Mouse (Mus musculus) CH12.LX (cell line): Measurements from ENCODE around the gene Zranb3. TPM values are rescaled to one million over a fixed set of nuclear protein-coding genes. Genes with fewer than 3 reads are reported as not detected.

ENCODE experiments used
- DNase-seq: peaks from one replicate; pipeline ENCODE4 v3.0.0-alpha.2; 2013; ENCODE audit errors: extremely low read depth
- H3K27ac ChIP-seq: 2 replicates; pipeline ENCODE4 v1.5.1; 2012; ENCODE audit warnings: low read depth, mild to moderate bottlenecking, control low read depth, moderate library complexity; ENCODE audit not compliant: insufficient read depth
- H3K27me3 ChIP-seq: replicated peaks from 2 replicates; pipeline ENCODE3; 2012; ENCODE audit warnings: inconsistent platforms
- H3K36me3 ChIP-seq, 2 experiments: replicated peaks in 1 of 2; 2 replicates each; pipeline versions ENCODE3 to v1.6.1; 2012; ENCODE audit warnings: inconsistent platforms in 1 of 2, low read length in 1 of 2, mild to moderate bottlenecking in 1 of 2, mixed read lengths in 1 of 2, moderate library complexity in 1 of 2; ENCODE audit not compliant: control insufficient read depth in 1 of 2, insufficient read depth in 1 of 2
- H3K4me1 ChIP-seq, 2 experiments: 2 replicates each; pipeline ENCODE4 v1.6.1; 2012; ENCODE audit warnings: inconsistent platforms in 1 of 2, moderate library complexity in 1 of 2; ENCODE audit not compliant: insufficient read depth in 2 of 2, control insufficient read depth in 1 of 2
- H3K4me2 ChIP-seq: 2 replicates; pipeline ENCODE4 v1.6.1; 2012; ENCODE audit warnings: low read depth, mild to moderate bottlenecking, control low read depth; ENCODE audit not compliant: poor library complexity, insufficient read depth, severe bottlenecking
- H3K4me3 ChIP-seq, 3 experiments: fragments of 150-350 bp in 1 of 3; sonication (generic) in 1 of 3; replicated peaks in 1 of 3; 2 replicates each; pipeline versions ENCODE3 to v1.5.1; 2011 to 2012; ENCODE audit warnings: low read depth in 2 of 3, low read length in 2 of 3, mild to moderate bottlenecking in 2 of 3, moderate library complexity in 2 of 3, control low read depth in 1 of 3, improper control_type of control experiment in 1 of 3, inconsistent platforms in 1 of 3, mixed read lengths in 1 of 3; ENCODE audit not compliant: poor library complexity in 1 of 3
- H3K79me2 ChIP-seq: replicated peaks from 2 replicates; pipeline ENCODE4 v1.6.1; 2012; ENCODE audit warnings: mild to moderate bottlenecking, moderate library complexity; ENCODE audit not compliant: control insufficient read depth, poor library complexity, insufficient read depth, severe bottlenecking; ENCODE audit errors: extremely low read depth
- H3K9ac ChIP-seq: 2 replicates; pipeline ENCODE4 v1.6.1; 2012; ENCODE audit warnings: low read depth, mild to moderate bottlenecking, control low read depth, moderate library complexity; ENCODE audit not compliant: insufficient read depth
- H3K9me3 ChIP-seq: replicated peaks from 2 replicates; pipeline ENCODE3; 2012; ENCODE audit warnings: low read length, inconsistent platforms, mixed read lengths
- CTCF ChIP-seq, 2 experiments: IDR thresholded peaks in 1 of 2; conservative IDR thresholded peaks in 1 of 2; 2 replicates each; pipeline ENCODE4 v1.5.1; 2011 to 2012; ENCODE audit warnings: low read depth in 2 of 2, low read length in 2 of 2, improper control_type of control experiment in 1 of 2, inconsistent platforms in 1 of 2, mild to moderate bottlenecking in 1 of 2, moderate library complexity in 1 of 2
- E2F4 ChIP-seq: IDR thresholded peaks from 2 replicates; pipeline ENCODE4 v1.6.1; 2011; ENCODE audit warnings: low read depth, low read length, improper control_type of control experiment; ENCODE audit not compliant: insufficient replicate concordance
- EP300 ChIP-seq: IDR thresholded peaks from 2 replicates; pipeline ENCODE4 v1.6.1; 2011; ENCODE audit warnings: low read length, improper control_type of control experiment
- HCFC1 ChIP-seq: IDR thresholded peaks from 2 replicates; pipeline ENCODE4 v1.6.1; 2012; ENCODE audit warnings: low read depth, mild to moderate bottlenecking, inconsistent platforms, low read length, improper control_type of control experiment
- IRF4 ChIP-seq: IDR thresholded peaks from 2 replicates; pipeline ENCODE4 v1.6.1; 2014; ENCODE audit warnings: low read depth, mild to moderate bottlenecking, inconsistent platforms, low read length, improper control_type of control experiment
- JUN ChIP-seq: IDR thresholded peaks from 2 replicates; pipeline ENCODE4 v1.6.1; 2011; ENCODE audit warnings: low read depth, mild to moderate bottlenecking, low read length, improper control_type of control experiment, moderate library complexity; ENCODE audit not compliant: insufficient read depth
- KAT2A ChIP-seq: IDR thresholded peaks from 2 replicates; pipeline ENCODE4 v1.6.1; 2012; ENCODE audit warnings: low read length, improper control_type of control experiment, inconsistent platforms; ENCODE audit not compliant: insufficient replicate concordance
- MAFK ChIP-seq: IDR thresholded peaks from 2 replicates; pipeline ENCODE4 v1.6.1; 2011; ENCODE audit warnings: low read length, improper control_type of control experiment; ENCODE audit not compliant: insufficient replicate concordance
- MAX ChIP-seq: IDR thresholded peaks from 2 replicates; pipeline ENCODE4 v1.6.1; 2011; ENCODE audit warnings: low read length, improper control_type of control experiment
- MAZ ChIP-seq: IDR thresholded peaks from 2 replicates; pipeline ENCODE4 v1.6.1; 2012; ENCODE audit warnings: low read depth, mild to moderate bottlenecking, inconsistent platforms, low read length, improper control_type of control experiment, moderate library complexity
- MEF2A ChIP-seq: IDR thresholded peaks from 2 replicates; pipeline ENCODE4 v1.6.1; 2014; ENCODE audit warnings: low read depth, mild to moderate bottlenecking, inconsistent platforms, low read length, improper control_type of control experiment, borderline replicate concordance
- MXI1 ChIP-seq: IDR thresholded peaks from 2 replicates; pipeline ENCODE4 v1.6.1; 2011; ENCODE audit warnings: mild to moderate bottlenecking, low read depth, low read length, improper control_type of control experiment
- MYC ChIP-seq: IDR thresholded peaks from 2 replicates; pipeline ENCODE4 v1.6.1; 2011; ENCODE audit warnings: low read depth, mild to moderate bottlenecking, improper control_type of control experiment, low read length
- RAD21 ChIP-seq: IDR thresholded peaks from 2 replicates; pipeline ENCODE4 v1.6.1; 2011; ENCODE audit warnings: low read depth, mild to moderate bottlenecking, low read length, improper control_type of control experiment, moderate library complexity
- SMC3 ChIP-seq: IDR thresholded peaks from 2 replicates; pipeline ENCODE4 v1.6.1; 2011; ENCODE audit warnings: low read depth, low read length, improper control_type of control experiment
- USF2 ChIP-seq: conservative IDR thresholded peaks from 2 replicates; pipeline ENCODE4 v1.6.1; 2011; ENCODE audit warnings: low read depth, low read length, improper control_type of control experiment
- ZC3H11A ChIP-seq: IDR thresholded peaks from 2 replicates; pipeline ENCODE4 v1.6.1; 2012; ENCODE audit warnings: low read depth, mild to moderate bottlenecking, inconsistent platforms, low read length, improper control_type of control experiment
- ZMIZ1 ChIP-seq: IDR thresholded peaks from 2 replicates; pipeline ENCODE4 v1.6.1; 2012; ENCODE audit warnings: low read depth, mild to moderate bottlenecking, inconsistent platforms, low read length, improper control_type of control experiment
- dilution Hi-C: fragments of 300-500 bp; cut with MboI; formaldehyde crosslinking; loops from 2 replicates; pipeline ENCODE4 v1.14.3; 2020; ENCODE audit warnings: low sequenced_read_pairs; ENCODE audit not compliant: extremely low pct_unique_long_range_greater_than_20kb, extremely low pct_ligation_motif_present
- in situ Hi-C: fragments of 300-500 bp; cut with MboI; formaldehyde crosslinking; loops from 3 replicates; pipeline ENCODE4 v1.14.3; 2019; ENCODE audit warnings: low sequenced_read_pairs, low pct_ligation_motif_present, low pct_unique_long_range_greater_than_20kb, mixed read lengths
- polyA plus RNA-seq: library from polyadenylated mRNA; unstranded; fragments of >175 nt; gene quantifications from 2 replicates; pipeline ENCODE4 v1.2.1, GENCODE M21; 2012; ENCODE audit warnings: low read depth; ENCODE audit not compliant: insufficient read length
- total RNA-seq, 2 experiments: library from RNA; depleted of rRNA; stranded (reverse); fragments of 300-350 nt in 1 of 2; fragments of >200 nt in 1 of 2; gene quantifications; 2 replicates each; pipeline ENCODE4 v1.2.3; 2012 to 2014

Zranb3 gene
- total and polyA plus RNA-seq, 3 experiments: 9.9 to 13.6 (median 12.4) TPM

DNA sequence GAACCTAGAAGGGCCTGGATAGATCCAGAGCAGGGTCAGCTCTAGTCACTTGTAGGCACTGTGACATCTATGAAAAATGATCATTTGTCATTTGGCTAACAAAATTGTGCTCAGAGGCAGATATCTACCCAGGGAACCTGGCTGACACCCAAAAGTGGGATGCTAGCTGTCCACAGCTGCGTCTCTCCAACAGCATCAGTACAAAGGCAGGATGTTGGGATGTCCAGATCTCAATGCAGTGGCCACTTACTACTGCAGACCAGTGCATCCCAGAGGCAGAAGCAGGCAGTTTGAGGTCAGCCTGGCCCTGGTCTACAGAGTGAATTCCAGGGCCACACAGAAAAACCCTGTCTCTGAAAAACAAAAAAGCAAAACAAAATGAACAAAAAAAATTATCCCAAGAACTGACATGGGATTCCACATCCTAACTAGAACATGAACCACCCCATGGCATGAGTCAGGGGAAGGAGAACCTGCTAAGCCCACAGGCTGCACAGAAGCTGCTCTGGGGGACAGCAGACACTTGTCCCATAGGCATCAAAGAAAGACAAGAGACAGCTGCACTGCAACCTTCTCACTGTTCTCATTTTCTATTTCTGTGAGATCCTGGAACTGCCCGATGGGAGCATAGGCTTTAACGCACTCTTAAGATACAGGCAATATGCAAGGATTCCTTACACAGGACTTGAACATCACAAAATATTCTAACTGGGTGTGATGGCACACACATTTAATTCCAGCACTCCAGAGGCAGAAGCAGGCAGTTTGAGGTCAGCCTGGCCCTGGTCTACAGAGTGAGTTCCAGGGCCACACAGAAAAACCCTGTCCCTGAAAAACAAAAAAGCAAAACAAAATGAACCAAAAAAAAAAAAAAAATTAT lies 156.9 kb downstream of the Zranb3 start:
- Histone ChIP-seq H3K9me3 (peaks cover 3% of the 10 kb centered on the region), H3K4me2 (no peak overlapping the region), H3K36me3 (peaks cover 33 to 88% of the 10 kb centered on the region in 2 experiments), H3K27ac (no peak overlapping the region), H3K27me3 (no peaks in the 10 kb centered on the region), H3K4me3 (no peak overlapping the region), H3K79me2 (no peaks in the 10 kb centered on the region), H3K4me1 (no peaks in the 10 kb centered on the region), H3K9ac (no peak overlapping the region)
- dilution Hi-C loops (no loop called here), in situ Hi-C loops (no loop called here)
- DNase-seq: no peak
- TF ChIP-seq MAZ (no peak), MXI1 (no peak), EP300 (no peak), MEF2A (no peak), SMC3 (no peak), IRF4 (no peak), MYC (no peak), USF2 (no peak), CTCF (conservative IDR thresholded peaks at IDR 0.05 in 1 of 2, IDR thresholded peaks at IDR 0.05 in 1 of 2; ENCODE audit: low read depth in 2 of 2, low read length in 2 of 2) (no peak), ZMIZ1 (no peak)

DNA sequence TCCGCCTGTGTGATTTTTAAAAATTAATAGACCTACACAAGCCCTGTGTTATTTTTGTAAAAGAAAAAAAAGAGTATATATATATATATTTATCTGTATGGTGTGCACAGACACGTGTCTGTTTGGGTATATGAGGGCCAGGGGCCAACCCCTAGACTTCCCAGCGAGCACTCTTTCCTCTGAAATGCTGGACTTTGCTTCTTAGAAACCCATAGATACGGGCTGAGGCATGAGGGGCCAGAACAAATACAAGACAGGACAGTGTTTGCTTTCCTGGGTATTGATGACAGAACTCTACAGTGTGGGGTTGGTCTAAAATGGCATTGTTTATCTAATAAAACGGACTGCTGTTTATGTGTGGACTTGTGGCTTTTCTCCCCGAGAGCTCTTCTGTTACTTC lies 159.3 kb downstream of the Zranb3 start:
- no peak for DNase-seq
- no peaks in the 10 kb centered on the region for H3K4me1 ChIP-seq
- TF ChIP-seq JUN (no peak), MAX (no peak), E2F4 (no peak), MAFK (no peak), HCFC1 (no peak), RAD21 (no peak), ZC3H11A (no peak), KAT2A (no peak), MYC (no peak), MAZ (no peak), SMC3 (no peak)
- no peak overlapping the region for H3K4me2 ChIP-seq
- H3K4me3 ChIP-seq: no peak overlapping the region
- H3K27me3 ChIP-seq: no peaks in the 10 kb centered on the region
- in situ Hi-C loops (no loop called here), dilution Hi-C loops (no loop called here)
- H3K27ac ChIP-seq: no peak overlapping the region
- no peaks in the 10 kb centered on the region for H3K79me2 ChIP-seq
- H3K9me3 ChIP-seq: peaks cover 3% of the 10 kb centered on the region
- peaks cover 53 to 95% of the 10 kb centered on the region in 2 experiments for H3K36me3 ChIP-seq
- no peak overlapping the region for H3K9ac ChIP-seq
